Mouse (Mus musculus) olfactory bulb, adult 2 months (tissue): ENCODE results near the gene Khk.
A peak's percentile ranks its signal among the peaks of the same experiment; 100 is the strongest.

Experiments used
- CTCF ChIP-seq: fragments of 200-500 bp; IDR thresholded peaks from 2 replicates; pipeline ENCODE4 v1.5.1; 2012; ENCODE audit warnings: low read depth, mild to moderate bottlenecking, low read length, moderate library complexity; ENCODE audit not compliant: insufficient read depth
- POLR2A ChIP-seq: fragments of 200-500 bp; IDR thresholded peaks from 2 replicates; pipeline ENCODE4 v1.6.1; 2012; ENCODE audit warnings: mild to moderate bottlenecking, low read depth, low read length, moderate library complexity; ENCODE audit not compliant: insufficient read depth

DNA sequence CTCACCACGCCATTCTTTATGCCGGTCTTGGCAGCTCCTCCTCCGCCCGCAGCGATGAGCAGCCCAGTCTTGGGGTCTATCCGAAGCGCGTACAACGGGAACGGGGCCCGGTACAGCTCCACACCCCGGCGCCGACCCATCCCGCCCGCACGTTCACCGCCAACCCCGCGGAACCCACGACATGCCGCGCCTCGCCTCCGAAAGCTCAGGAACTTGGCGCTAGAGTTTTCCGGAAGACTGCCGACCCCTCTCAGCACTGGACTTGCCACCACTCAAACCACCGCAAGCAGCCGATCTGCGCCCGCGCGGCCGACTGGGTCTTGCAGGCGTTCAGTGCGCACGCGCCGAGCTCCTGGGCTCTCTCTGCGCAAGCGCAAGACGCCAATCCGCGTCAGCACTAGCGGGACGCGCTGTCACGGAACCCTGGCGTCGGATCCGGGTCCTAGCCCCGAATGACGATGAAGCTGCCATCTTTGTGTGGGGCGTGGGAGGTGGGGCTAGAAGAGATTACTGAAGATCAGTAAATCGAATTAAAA is 38.8 kb downstream of the Khk start, which contains the start of gene Preb:
- TF ChIP-seq CTCF (no peak), POLR2A (peak; percentile 90)
